Mouse (Mus musculus) small intestine, adult 2 months (tissue): ENCODE results near the gene Gm10190.

Experiments
- CTCF ChIP-seq: fragments of 200-500 bp; IDR thresholded peaks from 2 replicates; pipeline ENCODE4 v1.5.1; 2012; ENCODE audit warnings: low read depth, mild to moderate bottlenecking, control low read depth, inconsistent platforms, low read length, moderate library complexity, mixed read lengths; ENCODE audit not compliant: insufficient replicate concordance, insufficient read length; ENCODE audit errors: extremely low read depth
- POLR2A ChIP-seq: fragments of 200-500 bp; IDR thresholded peaks from 2 replicates; pipeline ENCODE4 v1.6.1; 2012; ENCODE audit warnings: low read depth, mild to moderate bottlenecking, control low read depth, inconsistent platforms, low read length, moderate library complexity

- TF ChIP-seq CTCF (no peak), POLR2A (no peak)
These were observed 6.1 kb downstream of the Gm10190 start for GRCm38 (mm10) chr17:80367276-80367675.
